Mouse (Mus musculus) liver, embryonic 16.5 days (tissue): ENCODE results near the gene Slc25a30. TPM values are rescaled to one million over a fixed set of nuclear protein-coding genes. Genes with fewer than 3 reads are reported as not detected.
A peak's percentile ranks its signal among the peaks of the same experiment; 100 is the strongest.

ENCODE experiments used
- ATAC-seq: fragments of 200-750 bp; cut with Nextera tagmentation; 2 replicates; pipeline ENCODE4 v1.8.0; 2017; ENCODE audit warnings: low read depth, mild to moderate bottlenecking, moderate number of reproducible peaks, moderate library complexity
- H3K27ac ChIP-seq: fragments of 300-500 bp; sonication (generic); 2 replicates; pipeline ENCODE4 v1.5.1; 2014; ENCODE audit warnings: mild to moderate bottlenecking, low read length
- H3K27me3 ChIP-seq: fragments of 300-500 bp; sonication (generic); 2 replicates; pipeline ENCODE4 v1.6.1; 2014; ENCODE audit warnings: low read depth, low read length, mixed read lengths; ENCODE audit not compliant: control insufficient read depth, insufficient read depth
- H3K36me3 ChIP-seq: fragments of 300-500 bp; sonication (generic); 2 replicates; pipeline ENCODE4 v1.6.1; 2014; ENCODE audit warnings: mild to moderate bottlenecking; ENCODE audit not compliant: control insufficient read depth, insufficient read depth
- H3K4me1 ChIP-seq: fragments of 300-500 bp; sonication (generic); 2 replicates; pipeline ENCODE4 v1.6.1; 2014; ENCODE audit warnings: low read depth, low read length, mixed read lengths; ENCODE audit not compliant: control insufficient read depth
- H3K4me2 ChIP-seq: fragments of 300-500 bp; sonication (generic); 2 replicates; pipeline ENCODE4 v1.6.1; 2014; ENCODE audit warnings: low read depth, low read length, mixed read lengths
- H3K4me3 ChIP-seq: fragments of 300-500 bp; sonication (generic); 2 replicates; pipeline ENCODE4 v1.5.1; 2014; ENCODE audit warnings: low read depth, mild to moderate bottlenecking, low read length
- H3K9ac ChIP-seq: fragments of 300-500 bp; sonication (generic); 2 replicates; pipeline ENCODE4 v1.6.1; 2014; ENCODE audit warnings: low read depth, low read length
- H3K9me3 ChIP-seq: fragments of 300-500 bp; sonication (generic); replicated peaks from 2 replicates; pipeline ENCODE4 v1.6.1; 2016; ENCODE audit warnings: low read length; ENCODE audit not compliant: control insufficient read depth
- whole genome bisulfite sequencing: fragments of 180-500 bp; shearing (Covaris S2); extraction: QIAGEN DNeasy Blood & Tissue Kit; methylation state at CpG from one replicate; pipeline ENCODE4 v1.1.7; 2014; ENCODE audit not compliant: insufficient replicate concordance; 5-methylcytosine and 5-hydroxymethylcytosine counted together
- polyA plus RNA-seq: library from polyadenylated mRNA; unstranded; fragments of >200 nt; fragmentation: Nextera tagmentation; extraction: Ambion mirVana; gene quantifications from 2 replicates; pipeline ENCODE4 v1.2.1, GENCODE M21; 2015

The Slc25a30 gene
- polyA plus RNA-seq, 1 experiment from 2014 or later = 1.3 TPM

DNA sequence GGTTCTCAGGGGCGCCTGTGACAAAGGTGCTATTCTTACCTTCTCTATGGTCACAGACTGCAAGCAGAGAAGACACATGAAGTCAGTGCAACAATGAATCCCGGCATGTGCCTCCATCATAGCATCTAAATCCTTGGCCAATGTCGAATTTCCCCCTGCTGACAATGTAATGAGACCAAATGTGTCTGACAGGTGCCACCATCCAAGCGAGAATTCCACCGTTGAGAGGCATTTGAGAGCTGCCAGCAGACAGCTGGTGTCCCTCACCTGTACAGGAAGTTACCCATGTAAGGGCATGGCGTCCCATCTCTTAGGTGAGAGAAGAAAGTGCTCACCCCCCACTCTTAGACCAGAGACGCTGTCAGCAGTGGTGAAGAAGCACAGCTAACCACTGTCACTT is 28.4 kb downstream of the Slc25a30 start:
- Histone ChIP-seq H3K9me3 (no peaks in the 10 kb centered on the region), H3K4me3 (no peak overlapping the region), H3K36me3 (no peaks in the 10 kb centered on the region; the same call in 1 of the 2 replicates), H3K4me1 (peaks cover 5% of the 10 kb centered on the region), H3K4me2 (no peak overlapping the region), H3K27ac (no peak overlapping the region), H3K9ac (no peak overlapping the region), H3K27me3 (no peaks in the 10 kb centered on the region; the same call in 1 of the 2 replicates)
- WGBS = 67% methylated on average over 7 of the region's 7 CpGs
- no peak for ATAC-seq

DNA sequence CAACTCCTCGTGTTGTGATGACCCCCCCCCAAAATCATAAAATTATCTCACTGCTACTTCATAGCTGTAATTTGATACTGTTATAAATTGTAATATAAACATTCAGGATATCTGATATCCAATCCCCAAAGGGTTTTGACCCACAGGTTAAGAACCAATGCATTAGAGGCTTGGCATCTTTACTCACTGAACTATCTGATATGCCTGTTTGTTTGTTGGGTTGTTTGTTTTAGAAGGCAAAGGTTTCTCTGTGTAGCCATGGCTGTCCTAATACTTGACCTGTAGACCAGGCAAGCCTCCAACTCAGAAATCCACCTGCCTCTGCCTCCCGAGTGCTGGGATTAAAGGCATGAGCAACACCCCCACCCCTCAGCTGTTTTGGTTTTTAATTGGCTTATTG is 29.0 kb downstream of the Slc25a30 start:
- Histone ChIP-seq H3K36me3 (no peaks in the 10 kb centered on the region; the same call in 1 of the 2 replicates), H3K4me3 (no peak overlapping the region), H3K27ac (no peak overlapping the region), H3K4me2 (no peak overlapping the region), H3K27me3 (no peaks in the 10 kb centered on the region; the same call in 1 of the 2 replicates), H3K4me1 (peaks cover 11% of the 10 kb centered on the region), H3K9me3 (no peaks in the 10 kb centered on the region), H3K9ac (no peak overlapping the region)
- WGBS = 57% methylated on average over 2 of the region's 2 CpGs
- no peak for ATAC-seq

- 51% methylated on average over 6 of the region's 6 CpGs for WGBS
- Histone ChIP-seq H3K27ac (no peak overlapping the region), H3K4me2 (no peak overlapping the region), H3K9me3 (no peaks in the 10 kb centered on the region), H3K36me3 (no peaks in the 10 kb centered on the region), H3K27me3 (no peaks in the 10 kb centered on the region; the same call in 1 of the 2 replicates), H3K4me1 (peaks cover 20% of the 10 kb centered on the region), H3K9ac (no peak overlapping the region), H3K4me3 (no peak overlapping the region)
- no peak for ATAC-seq
These were observed 29.9 kb downstream of the Slc25a30 start for GRCm38 (mm10) chr14:75756971-75757370.

GRCm38 (mm10) chr14:75753991-75754817 is 32.6 kb downstream of the Slc25a30 start, which contains the start of gene Cog3:
Gene Cog3, minus strand, starts transcription at chr14:75754517.
- H3K27me3 ChIP-seq = no peaks in the 10 kb centered on the region; the same call in 1 of the 2 replicates
- H3K4me1 ChIP-seq = peaks cover 34% of the 10 kb centered on the region
- peak within 1 kb of the TSS; percentile 87 for H3K4me2 ChIP-seq
- peak within 1 kb of the TSS; percentile 97 for H3K4me3 ChIP-seq
- WGBS = under 1% methylated on average over 78 of the region's 78 CpGs
- peak; percentile 97 for ATAC-seq
- H3K9ac ChIP-seq = peak within 1 kb of the TSS; percentile 94
- H3K27ac ChIP-seq = peak within 1 kb of the TSS; percentile 90
- no peaks in the 10 kb centered on the region for H3K36me3 ChIP-seq
- H3K9me3 ChIP-seq = no peaks in the 10 kb centered on the region

DNA sequence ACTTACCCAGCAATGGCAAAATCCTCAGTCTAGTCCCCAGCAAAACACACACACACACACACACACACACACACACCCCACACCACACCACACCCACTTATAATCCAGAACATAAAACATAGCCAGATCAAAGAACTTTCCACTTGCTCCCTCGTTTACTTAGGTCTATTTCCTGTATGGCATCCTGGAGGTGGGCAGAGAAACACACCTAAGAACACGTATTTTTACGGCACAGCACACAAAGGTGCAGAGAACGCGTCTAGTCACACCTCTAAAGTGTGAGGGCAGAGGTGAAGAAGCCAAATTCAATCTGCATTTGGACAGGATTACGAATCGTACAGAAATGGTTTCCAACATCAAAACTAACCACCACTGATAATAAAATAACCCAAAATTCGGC is 33.6 kb downstream of the Slc25a30 start:
- peak overlapping the region; percentile 97 for H3K4me3 ChIP-seq

GRCm38 (mm10) chr14:75751040-75751439 is 35.8 kb downstream of the Slc25a30 start:
- H3K9ac ChIP-seq = no peak overlapping the region
- H3K27ac ChIP-seq = no peak overlapping the region
- no peaks in the 10 kb centered on the region for H3K27me3 ChIP-seq
- ATAC-seq = no peak
- peaks cover 8% of the 10 kb centered on the region; the same call in 1 of the 2 replicates for H3K36me3 ChIP-seq
- H3K4me3 ChIP-seq = no peak overlapping the region
- no peak overlapping the region for H3K4me2 ChIP-seq
- no peaks in the 10 kb centered on the region for H3K9me3 ChIP-seq
- WGBS = 32% methylated on average over 4 of the region's 4 CpGs
- peaks cover 49% of the 10 kb centered on the region for H3K4me1 ChIP-seq

More for the DNA sequence above, 33.6 kb downstream of the Slc25a30 start:
- no peak overlapping the region; the same call in 1 of the 2 replicates for H3K27ac ChIP-seq
- peak overlapping the region; percentile 94 for H3K9ac ChIP-seq
- no peaks in the 10 kb centered on the region for H3K36me3 ChIP-seq
- H3K27me3 ChIP-seq = no peaks in the 10 kb centered on the region; the same call in 1 of the 2 replicates
- H3K4me1 ChIP-seq = peaks cover 44% of the 10 kb centered on the region
- peak overlapping the region; percentile 87 for H3K4me2 ChIP-seq
- ATAC-seq = no peak
- no peaks in the 10 kb centered on the region for H3K9me3 ChIP-seq
- 40% methylated on average over 8 of the region's 8 CpGs for WGBS

DNA sequence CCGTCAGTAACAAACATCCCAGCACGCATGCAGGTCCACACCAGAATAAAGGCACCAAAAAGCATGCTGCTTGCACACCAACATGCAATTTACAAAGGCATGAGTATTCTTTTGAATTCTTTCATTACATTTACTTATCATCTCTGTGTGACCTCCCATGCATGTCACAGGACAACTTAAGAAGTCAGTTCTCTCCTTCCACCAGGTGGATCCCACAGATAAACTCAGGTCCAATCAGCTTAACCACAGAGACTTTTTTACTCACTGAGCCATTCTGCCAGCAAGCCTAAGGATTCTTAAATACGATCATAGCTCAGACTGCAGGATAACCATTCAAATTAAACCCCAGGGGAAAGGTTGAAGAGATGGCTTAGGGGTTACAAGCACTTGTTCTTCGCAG is 37.7 kb downstream of the Slc25a30 start:
- peaks cover 49% of the 10 kb centered on the region for H3K4me1 ChIP-seq
- 56% methylated on average over 4 of the region's 4 CpGs for WGBS
- H3K4me2 ChIP-seq = peak overlapping the region; percentile 26
- no peaks in the 10 kb centered on the region for H3K27me3 ChIP-seq
- H3K27ac ChIP-seq = peak overlapping the region; percentile 66
- no peaks in the 10 kb centered on the region for H3K9me3 ChIP-seq
- H3K36me3 ChIP-seq = peaks cover 8% of the 10 kb centered on the region
- H3K9ac ChIP-seq = peak overlapping the region; percentile 37; the same call in 1 of the 2 replicates
- 0 out of 2 replicates have a peak overlapping the region, but pooled peaks have one; percentile 11 for H3K4me3 ChIP-seq
- peak; percentile 37 for ATAC-seq

DNA sequence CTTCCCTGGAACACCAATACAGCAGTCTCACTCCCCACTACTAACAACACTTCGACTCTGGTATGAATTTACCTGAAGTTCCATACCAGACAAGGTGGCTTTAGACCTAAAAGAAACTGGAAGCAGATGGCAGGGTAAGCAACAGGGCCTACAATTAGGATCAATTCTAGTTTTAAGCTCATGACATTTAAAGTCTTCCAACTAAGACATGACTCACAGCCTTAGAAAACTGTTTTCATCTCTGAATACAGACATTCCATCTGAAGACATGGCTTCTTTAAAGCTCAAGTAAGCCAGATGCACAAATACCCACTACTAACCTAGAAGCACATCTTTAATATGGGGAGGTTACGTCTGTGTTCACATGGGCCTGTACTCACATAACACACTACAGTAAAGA is 38.9 kb downstream of the Slc25a30 start:
- Histone ChIP-seq H3K9me3 (no peaks in the 10 kb centered on the region), H3K27me3 (no peaks in the 10 kb centered on the region), H3K4me3 (no peak overlapping the region), H3K9ac (no peak overlapping the region), H3K36me3 (peaks cover 8% of the 10 kb centered on the region), H3K27ac (no peak overlapping the region), H3K4me1 (peaks cover 43% of the 10 kb centered on the region), H3K4me2 (no peak overlapping the region)
- ATAC-seq = no peak
- 78% methylated on average over 2 of the region's 2 CpGs for WGBS

DNA sequence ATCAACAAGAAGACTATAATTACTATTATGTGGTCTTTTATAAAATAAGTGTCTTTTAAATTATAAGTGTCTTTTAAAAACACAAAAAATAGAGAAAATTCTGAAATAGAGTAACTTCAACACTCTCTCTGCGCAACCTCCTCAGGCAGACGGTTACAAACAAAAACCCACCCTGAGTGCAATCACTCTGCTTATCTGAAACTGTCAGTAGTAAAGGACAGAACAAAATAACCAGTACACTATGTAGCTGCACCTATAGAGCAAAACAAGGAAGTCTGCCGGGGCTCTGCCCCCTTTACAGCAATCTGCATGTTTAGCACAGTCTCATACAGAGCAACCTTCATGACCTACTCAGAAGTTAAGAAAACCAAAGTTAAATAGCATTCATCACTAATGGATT is 44.9 kb downstream of the Slc25a30 start:
- Histone ChIP-seq H3K9me3 (no peaks in the 10 kb centered on the region), H3K27me3 (no peaks in the 10 kb centered on the region), H3K4me1 (no peaks in the 10 kb centered on the region), H3K4me2 (no peak overlapping the region), H3K4me3 (no peak overlapping the region), H3K36me3 (peaks cover 11% of the 10 kb centered on the region), H3K9ac (no peak overlapping the region), H3K27ac (no peak overlapping the region)
- 47% methylated on average over 3 of the region's 3 CpGs for WGBS
- ATAC-seq = peak; percentile 55
